Mouse (Mus musculus) liver, embryonic 14.5 days (tissue): ENCODE data around the gene Slc16a11. TPM values are rescaled to one million over a fixed set of nuclear protein-coding genes. Genes with fewer than 3 reads are reported as not detected.

Experiments used
- ATAC-seq: fragments of 200-750 bp; cut with Nextera tagmentation; 2 replicates; pipeline ENCODE4 v1.8.0; 2017; ENCODE audit warnings: moderate number of reproducible peaks, mild to moderate bottlenecking, moderate library complexity; ENCODE audit not compliant: insufficient read depth
- DNase-seq, 3 experiments: peaks; one replicate each; pipeline ENCODE4 v3.0.0-alpha.2; 2012 to 2013; ENCODE audit warnings: low read depth in 3 of 3, low spot score in 3 of 3
- H3K27ac ChIP-seq: fragments of 300-500 bp; sonication (generic); 2 replicates; pipeline ENCODE4 v1.5.1; 2014; ENCODE audit warnings: moderate library complexity, mild to moderate bottlenecking, control low read depth, inconsistent platforms
- H3K27me3 ChIP-seq: fragments of 300-500 bp; sonication (generic); 2 replicates; pipeline ENCODE4 v1.6.1; 2014; ENCODE audit warnings: mild to moderate bottlenecking, low read length, moderate library complexity; ENCODE audit not compliant: control insufficient read depth, insufficient read depth
- H3K36me3 ChIP-seq: fragments of 300-500 bp; sonication (generic); replicated peaks from 2 replicates; pipeline ENCODE4 v1.6.1; 2014; ENCODE audit warnings: low read depth; ENCODE audit not compliant: control insufficient read depth, insufficient read depth
- H3K4me1 ChIP-seq, 2 experiments: fragments of 200-500 bp in 1 of 2; fragments of 300-500 bp in 1 of 2; sonication (generic) in 1 of 2; replicated peaks; 2 replicates each; pipeline ENCODE4 v1.6.1; 2012 to 2014; ENCODE audit warnings: antibody characterized with exemption in 1 of 2, inconsistent platforms in 1 of 2, low read length in 1 of 2; ENCODE audit not compliant: control insufficient read depth in 2 of 2, insufficient read depth in 2 of 2
- H3K4me2 ChIP-seq: fragments of 300-500 bp; sonication (generic); 2 replicates; pipeline ENCODE4 v1.6.1; 2014; ENCODE audit warnings: low read depth, mild to moderate bottlenecking, control low read depth, moderate library complexity
- H3K4me3 ChIP-seq, 2 experiments: fragments of 200-500 bp in 1 of 2; fragments of 300-500 bp in 1 of 2; sonication (generic) in 1 of 2; 2 replicates each; pipeline ENCODE4 v1.5.1; 2012 to 2014; ENCODE audit warnings: low read depth in 2 of 2, low read length in 2 of 2, mild to moderate bottlenecking in 2 of 2, control low read depth in 1 of 2, inconsistent platforms in 1 of 2, moderate library complexity in 1 of 2; ENCODE audit not compliant: insufficient read depth in 1 of 2
- H3K9ac ChIP-seq: fragments of 300-500 bp; sonication (generic); replicated peaks from 2 replicates; pipeline ENCODE4 v1.6.1; 2014; ENCODE audit warnings: mild to moderate bottlenecking, control low read depth, moderate library complexity
- H3K9me3 ChIP-seq: fragments of 300-500 bp; sonication (generic); 2 replicates; pipeline ENCODE4 v1.6.1; 2016; ENCODE audit warnings: low read length, mixed read lengths; ENCODE audit not compliant: control insufficient read depth
- CTCF ChIP-seq: IDR thresholded peaks from 2 replicates; pipeline ENCODE4 v1.5.1; 2016; ENCODE audit warnings: antibody characterized with exemption, low read depth, control low read depth
- EP300 ChIP-seq: IDR thresholded peaks from 2 replicates; pipeline ENCODE4 v1.6.1; 2016; ENCODE audit warnings: antibody characterized with exemption, low read depth
- WGBS: fragments of 180-500 bp; shearing (Covaris S2); extraction: QIAGEN DNeasy Blood & Tissue Kit; methylation state at CpG from one replicate; pipeline ENCODE4 v1.1.7; 2014; ENCODE audit not compliant: insufficient replicate concordance; 5-methylcytosine and 5-hydroxymethylcytosine counted together
- polyA plus RNA-seq, 2 experiments: library from polyadenylated mRNA; depleted of rRNA in 1 of 2; stranded (reverse) in 1 of 2; unstranded in 1 of 2; fragments of >200 nt; fragmentation: Nextera tagmentation in 1 of 2; extraction: Ambion mirVana in 1 of 2; gene quantifications; 2 replicates each; pipeline versions ENCODE4 v1.2.1 to v1.2.3; 2012 to 2014

Slc16a11 gene
- polyA plus RNA-seq, 2 experiments = 0.47 to 0.79 TPM

GRCm38 (mm10) chr11:70200036-70200608 lies 12.4 kb upstream of the Slc16a11 start:
- DNase-seq = no peak
- Histone ChIP-seq H3K4me1 (no peaks in the 10 kb centered on the region), H3K4me2 (no peak overlapping the region), H3K9ac (no peak overlapping the region), H3K27me3 (no peaks in the 10 kb centered on the region), H3K9me3 (no peaks in the 10 kb centered on the region), H3K4me3 (no peak overlapping the region), H3K27ac (no peak overlapping the region), H3K36me3 (no peaks in the 10 kb centered on the region)
- 63% methylated on average over 5 of the region's 5 CpGs for WGBS
- ATAC-seq = no peak
- TF ChIP-seq EP300 = no peak
- TF ChIP-seq CTCF = no peak

DNA sequence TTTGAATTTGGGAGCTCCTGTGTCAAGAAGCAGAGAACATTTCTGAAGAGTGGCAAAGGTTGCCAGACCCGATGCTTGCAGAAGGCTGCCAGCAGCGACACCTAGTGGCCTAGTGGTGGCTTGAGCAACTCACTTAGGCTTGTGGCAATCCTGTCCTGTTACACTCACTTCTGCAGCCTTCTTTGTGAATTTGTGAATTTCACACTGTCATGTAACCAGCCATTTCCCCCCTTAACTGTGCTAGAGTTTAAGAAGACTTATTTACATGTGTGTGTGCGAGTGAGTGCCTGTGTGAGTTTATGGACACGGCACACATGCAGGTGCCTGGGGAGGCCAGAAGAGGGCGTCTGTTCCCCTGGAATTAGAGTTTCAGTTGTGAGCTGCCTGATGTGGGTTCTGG lies 10.9 kb upstream of the Slc16a11 start:
- ATAC-seq = no peak
- Histone ChIP-seq H3K27ac (no peak overlapping the region), H3K4me1 (no peaks in the 10 kb centered on the region), H3K9me3 (no peaks in the 10 kb centered on the region), H3K4me2 (no peak overlapping the region), H3K9ac (no peak overlapping the region), H3K27me3 (no peaks in the 10 kb centered on the region), H3K4me3 (no peak overlapping the region), H3K36me3 (no peaks in the 10 kb centered on the region)
- peak; percentile 54 to 61 (median 54) for DNase-seq
- TF ChIP-seq CTCF (peak; percentile 95), EP300 (no peak)
- WGBS = 33% methylated on average over 5 of the region's 5 CpGs

- no peak overlapping the region for H3K4me3 ChIP-seq
- no peak for DNase-seq
- H3K36me3 ChIP-seq = no peaks in the 10 kb centered on the region
- 47% methylated on average over 2 of the region's 2 CpGs for WGBS
- TF ChIP-seq CTCF = no peak
- no peak for TF ChIP-seq EP300
- ATAC-seq = no peak
- no peak overlapping the region for H3K27ac ChIP-seq
- no peak overlapping the region for H3K4me2 ChIP-seq
- no peaks in the 10 kb centered on the region for H3K4me1 ChIP-seq
- H3K27me3 ChIP-seq = no peaks in the 10 kb centered on the region
- no peaks in the 10 kb centered on the region for H3K9me3 ChIP-seq
- no peak overlapping the region for H3K9ac ChIP-seq
Measured at GRCm38 (mm10) chr11:70206801-70207200, 5.8 kb upstream of the Slc16a11 start.

DNA sequence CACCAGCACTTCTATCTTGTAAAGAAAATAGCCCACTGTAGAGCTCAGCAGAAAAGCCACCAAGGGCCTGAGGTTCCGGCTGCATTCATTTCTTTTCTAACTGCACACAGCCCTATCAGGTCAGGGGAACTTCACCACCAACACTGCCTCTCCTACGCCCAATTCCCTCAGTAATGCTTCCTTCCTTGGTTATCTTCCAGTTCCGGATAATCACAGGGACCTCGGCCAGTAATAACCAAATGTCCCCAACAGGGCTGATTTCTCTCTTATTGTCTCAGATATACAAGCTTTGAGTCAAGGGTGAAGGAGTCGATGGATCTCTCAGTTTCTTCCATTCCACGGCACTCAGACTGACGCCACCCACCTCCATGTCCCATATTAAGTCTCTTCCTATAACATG lies 5.3 kb upstream of the Slc16a11 start:
- H3K9me3 ChIP-seq = no peaks in the 10 kb centered on the region
- H3K9ac ChIP-seq = no peak overlapping the region
- H3K36me3 ChIP-seq = no peaks in the 10 kb centered on the region
- no peak overlapping the region for H3K4me3 ChIP-seq
- H3K27ac ChIP-seq = no peak overlapping the region
- DNase-seq = no peak
- WGBS = 61% methylated on average over 7 of the region's 7 CpGs
- peaks cover 3% of the 10 kb centered on the region for H3K27me3 ChIP-seq
- TF ChIP-seq CTCF (no peak), EP300 (no peak)
- no peaks in the 10 kb centered on the region for H3K4me1 ChIP-seq
- no peak for ATAC-seq
- H3K4me2 ChIP-seq = no peak overlapping the region

DNA sequence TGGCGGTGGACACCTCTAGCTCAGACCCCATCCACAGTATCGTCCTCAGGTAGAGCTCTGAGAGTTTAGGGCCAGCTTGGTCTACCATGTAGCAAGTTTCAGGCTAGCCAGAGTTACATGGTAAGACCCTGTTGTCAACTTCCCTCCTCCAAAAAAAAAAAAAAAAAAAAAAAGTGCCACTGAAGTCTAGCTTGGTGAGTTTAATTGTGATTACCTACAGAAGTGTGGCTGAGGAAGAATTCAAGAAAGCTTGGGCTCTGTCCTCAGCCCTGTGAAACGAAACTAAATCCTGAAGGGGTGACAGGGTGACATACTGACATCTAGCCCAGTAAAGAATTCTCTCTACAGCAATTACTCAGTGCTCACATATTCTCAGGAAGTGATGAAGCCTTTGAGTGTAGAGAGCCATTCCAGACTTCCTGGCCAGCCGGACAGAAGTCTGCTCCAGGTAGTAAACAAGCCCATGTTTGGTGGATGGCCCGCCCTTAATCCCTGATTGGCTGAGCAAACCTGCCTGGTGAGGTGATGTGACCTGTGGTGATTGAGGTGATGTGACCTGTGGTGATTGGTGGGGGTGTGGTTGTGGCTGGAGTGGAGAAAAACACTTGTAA lies 3.7 kb upstream of the Slc16a11 start:
- WGBS = 53% methylated on average over 5 of the region's 5 CpGs

More for the DNA sequence above, 3.7 kb upstream of the Slc16a11 start:
- Histone ChIP-seq H3K9ac (no peak overlapping the region), H3K4me3 (no peak overlapping the region), H3K9me3 (no peaks in the 10 kb centered on the region), H3K4me2 (no peak overlapping the region), H3K27ac (no peak overlapping the region), H3K27me3 (peaks cover 18% of the 10 kb centered on the region), H3K4me1 (no peaks in the 10 kb centered on the region), H3K36me3 (no peaks in the 10 kb centered on the region)
- TF ChIP-seq CTCF (no peak), EP300 (no peak)
- ATAC-seq (no peak), DNase-seq (no peak)
